Mouse (Mus musculus) layer of hippocampus, adult 9-11 months (tissue): Measurements from ENCODE around the gene Nt5dc3.
A peak's percentile ranks its signal among the peaks of the same experiment; 100 is the strongest.

ENCODE experiments used
- DNase-seq: peaks from one replicate; pipeline ENCODE4 v3.0.0; 2022

Nt5dc3 gene

GRCm38 (mm10) chr10:86779816-86780500 lies 1.2 kb downstream of the Nt5dc3 start:
- no peak for DNase-seq

GRCm38 (mm10) chr10:86781641-86782040 lies 2.8 kb downstream of the Nt5dc3 start:
- no peak for DNase-seq

GRCm38 (mm10) chr10:86782656-86783055 lies 3.9 kb downstream of the Nt5dc3 start:
- DNase-seq = no peak

- DNase-seq = no peak
Measured at GRCm38 (mm10) chr10:86783561-86783960, 4.8 kb downstream of the Nt5dc3 start.

- DNase-seq = no peak
Measured at GRCm38 (mm10) chr10:86784126-86784675, 5.4 kb downstream of the Nt5dc3 start.

- DNase-seq = no peak
Measured at GRCm38 (mm10) chr10:86785396-86785795, 6.6 kb downstream of the Nt5dc3 start.

GRCm38 (mm10) chr10:86786083-86786482 lies 7.3 kb downstream of the Nt5dc3 start:
- DNase-seq = no peak

- no peak for DNase-seq
Measured at GRCm38 (mm10) chr10:86788193-86788592, 9.4 kb downstream of the Nt5dc3 start.

- peak; percentile 63 for DNase-seq
Measured at GRCm38 (mm10) chr10:86789146-86789672, 10.4 kb downstream of the Nt5dc3 start.

GRCm38 (mm10) chr10:86791507-86792184 lies 12.8 kb downstream of the Nt5dc3 start:
- no peak for DNase-seq

- no peak for DNase-seq
Measured at GRCm38 (mm10) chr10:86793509-86793951, 14.7 kb downstream of the Nt5dc3 start.

GRCm38 (mm10) chr10:86794196-86794595 lies 15.4 kb downstream of the Nt5dc3 start:
- DNase-seq = no peak

- no peak for DNase-seq
Measured at GRCm38 (mm10) chr10:86794794-86795535, 16.2 kb downstream of the Nt5dc3 start.

GRCm38 (mm10) chr10:86796073-86796741 lies 17.4 kb downstream of the Nt5dc3 start:
- no peak for DNase-seq

GRCm38 (mm10) chr10:86807362-86807761 lies 28.6 kb downstream of the Nt5dc3 start:
- DNase-seq = no peak

GRCm38 (mm10) chr10:86808013-86808758 lies 29.4 kb downstream of the Nt5dc3 start:
- DNase-seq = no peak

- peak; percentile 64 for DNase-seq
Measured at GRCm38 (mm10) chr10:86810000-86810399, 31.2 kb downstream of the Nt5dc3 start.

GRCm38 (mm10) chr10:86810612-86811011 lies 31.8 kb downstream of the Nt5dc3 start:
- DNase-seq = no peak

- no peak for DNase-seq
Measured at GRCm38 (mm10) chr10:86814292-86815131, 35.7 kb downstream of the Nt5dc3 start.

GRCm38 (mm10) chr10:86815133-86815532 lies 36.3 kb downstream of the Nt5dc3 start:
- DNase-seq = no peak

GRCm38 (mm10) chr10:86819649-86820165 lies 40.9 kb downstream of the Nt5dc3 start:
- DNase-seq = peak; percentile 44
